Mouse (Mus musculus) lung, postnatal 0 days (tissue): ENCODE measurements at regions not wholly inside any gene's neighbourhood (a gene's known extent, or its start where the extent isn't known, plus 50 kb on each side); places are given as distances from the start of the nearest gene placed in this dataset.

Experiments
- CTCF ChIP-seq: IDR thresholded peaks from 2 replicates; pipeline ENCODE4 v1.5.1; 2016; ENCODE audit warnings: antibody characterized with exemption, mild to moderate bottlenecking
- EP300 ChIP-seq: IDR thresholded peaks from 2 replicates; pipeline ENCODE4 v1.6.1; 2016; ENCODE audit warnings: antibody characterized with exemption, mild to moderate bottlenecking, control low read depth

DNA sequence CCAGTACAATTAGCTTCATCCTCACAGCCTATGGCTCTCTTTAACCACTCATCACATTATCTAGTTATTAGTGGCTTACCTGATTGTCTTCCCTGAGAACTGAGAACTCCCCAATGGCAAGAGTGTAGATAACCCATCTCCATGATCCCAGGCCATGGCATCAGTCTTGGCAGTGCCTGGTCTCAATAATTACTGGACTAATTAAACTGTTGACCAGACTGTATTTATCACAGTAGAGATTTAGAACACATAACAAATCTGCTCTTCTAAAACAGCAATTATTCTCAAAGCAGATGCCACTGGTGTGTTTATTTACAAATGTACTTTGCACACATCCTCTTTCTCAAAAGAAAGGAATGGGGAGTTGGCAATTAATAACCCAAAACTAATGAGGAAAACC is 219.2 kb downstream of the S1pr1 start:
- no peak for TF ChIP-seq EP300
- no peak for TF ChIP-seq CTCF
